Mouse (Mus musculus): ENCODE results near the gene Fam120a. TPM values are rescaled to one million over a fixed set of nuclear protein-coding genes. Genes with fewer than 3 reads are reported as not detected.
A peak's percentile ranks its signal among the peaks of the same experiment; 100 is the strongest.

Fam120a gene
- total and polyA plus RNA-seq, 3 experiments, result 66.2 to 119 (median 82.7) TPM

DNA sequence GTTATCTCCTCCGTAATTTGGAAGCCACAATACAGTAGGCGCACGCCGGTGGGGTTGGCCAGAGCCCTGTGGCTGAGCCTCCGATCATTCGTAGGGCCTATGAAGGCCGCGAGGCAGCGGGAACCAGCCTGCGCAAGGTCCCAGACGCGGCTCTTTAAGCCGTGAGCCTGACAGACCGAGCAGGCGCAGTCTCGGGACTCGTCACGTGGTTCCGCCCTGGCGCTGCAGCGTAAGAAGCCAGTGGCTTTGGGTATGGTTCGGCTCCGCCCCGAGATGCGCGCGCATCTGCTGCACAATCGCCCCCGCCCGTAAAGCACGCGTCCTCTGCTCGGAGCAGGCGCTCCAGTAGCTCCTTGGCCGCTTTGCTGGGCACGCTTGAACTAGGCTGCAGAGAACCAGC, 89.3 kb downstream of the Fam120a start (continued):
- peak; percentile 41; the same call in 1 of the 2 replicates for TF ChIP-seq MAZ (IDR thresholded peaks at IDR 0.05; ENCODE audit: low read depth, low read length)
- no peak for TF ChIP-seq ZC3H11A (IDR thresholded peaks at IDR 0.05; ENCODE audit: low read depth, low read length)
- no peak for TF ChIP-seq ZKSCAN1 (IDR thresholded peaks at IDR 0.05; ENCODE audit: low read depth, low read length)
- TF ChIP-seq SIN3A (IDR thresholded peaks at IDR 0.05; ENCODE audit: low read length), result peak; percentile 72

DNA sequence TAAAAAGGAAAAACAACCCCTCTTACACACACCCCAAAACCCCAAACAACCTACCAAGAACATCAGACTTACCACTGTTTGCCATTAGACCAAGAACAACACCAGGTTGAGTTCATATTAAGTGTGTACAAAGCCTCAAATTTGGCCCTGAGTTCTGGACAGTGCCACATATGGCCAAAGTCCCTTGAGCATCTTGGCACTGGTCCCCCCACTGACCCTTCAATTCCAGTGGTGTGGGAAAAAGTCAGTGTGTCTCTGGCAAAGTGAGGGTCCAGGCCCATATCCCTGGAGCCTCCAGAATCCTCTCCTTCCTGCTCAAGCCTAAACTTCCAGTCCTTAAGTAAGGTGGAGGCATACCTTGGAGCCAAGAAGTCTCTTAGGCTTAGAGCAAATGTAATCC, 90.0 kb downstream of the Fam120a start:
- Histone ChIP-seq H3K4me3 (ENCODE audit: control insufficient read depth in 1 of 2, insufficient read depth in 1 of 2, low read depth in 2 of 2, low read length in 2 of 2) (peak overlapping the region; percentile 65 to 71), H3K36me3 (ENCODE audit: control insufficient read depth in 1 of 2, insufficient read depth in 2 of 2, low read length in 2 of 2) (peaks cover 3 to 10% of the 10 kb centered on the region in 2 experiments), H3K9me3 (replicated peaks; ENCODE audit: insufficient read depth, low read length) (no peaks in the 10 kb centered on the region), H3K27me3 (ENCODE audit: control insufficient read depth in 1 of 2, insufficient read depth in 2 of 2, low read length in 2 of 2) (no peaks in the 10 kb centered on the region), H3K27ac (ENCODE audit: control insufficient read depth, low read depth, low read length) (peak overlapping the region; percentile 78), H3K79me2 (ENCODE audit: control insufficient read depth, insufficient read depth, low read length, poor library complexity) (peaks cover 3% of the 10 kb centered on the region; the same call in 1 of the 2 replicates), H3K4me1 (ENCODE audit: control insufficient read depth in 1 of 2, insufficient read depth in 2 of 2, low read length in 2 of 2) (peaks cover 4 to 12% of the 10 kb centered on the region in 2 experiments), H3K9ac (ENCODE audit: control insufficient read depth, low read depth, low read length, poor library complexity, severe bottlenecking) (peak overlapping the region; percentile 90)
- TF ChIP-seq KAT2A (conservative IDR thresholded peaks at IDR 0.05; ENCODE audit: low read depth, low read length), result no peak
- TF ChIP-seq CHD1 (IDR thresholded peaks at IDR 0.05; ENCODE audit: low read depth, low read length), result 0 out of 2 replicates have a peak, but pooled peaks have one; percentile 24
- no peak for TF ChIP-seq BHLHE40 (IDR thresholded peaks at IDR 0.05; ENCODE audit: borderline replicate concordance, low read depth, low read length)
- no peak for TF ChIP-seq MAZ (IDR thresholded peaks at IDR 0.05; ENCODE audit: low read depth, low read length)
- peak; percentile 36 for DNase-seq (ENCODE audit: low read depth, low spot score)

DNA sequence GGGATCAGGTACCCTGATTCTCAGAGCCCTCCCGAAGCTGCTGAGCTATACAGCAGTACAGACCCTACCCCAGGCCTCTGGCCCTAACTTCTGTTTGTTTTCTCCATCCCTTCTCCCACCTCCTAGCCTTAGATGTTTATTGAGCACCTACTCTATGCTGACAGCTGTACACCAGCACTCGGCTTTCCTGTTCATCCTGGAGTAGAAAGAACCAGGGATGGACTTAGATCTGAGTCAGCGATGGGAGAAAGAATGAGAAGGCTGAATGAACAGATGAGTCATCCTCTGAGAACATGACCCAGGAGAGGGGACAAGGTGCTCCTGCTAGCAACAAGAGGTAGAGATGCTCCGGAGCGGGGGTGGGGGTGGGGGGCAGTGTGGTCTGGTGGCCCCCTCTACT, 95.1 kb downstream of the Fam120a start:
- Histone ChIP-seq H3K36me3 (ENCODE audit: control insufficient read depth in 1 of 2, insufficient read depth in 2 of 2, low read length in 2 of 2) (peaks cover 0 to 12% of the 10 kb centered on the region in 2 experiments; a peak in 2 of 4 replicates), H3K9me3 (replicated peaks; ENCODE audit: insufficient read depth, low read length) (no peaks in the 10 kb centered on the region), H3K4me1 (ENCODE audit: control insufficient read depth in 1 of 2, insufficient read depth in 2 of 2, low read length in 2 of 2) (peaks cover 16 to 27% of the 10 kb centered on the region in 2 experiments), H3K9ac (ENCODE audit: control insufficient read depth, low read depth, low read length, poor library complexity, severe bottlenecking) (no peak overlapping the region), H3K4me3 (ENCODE audit: control insufficient read depth in 1 of 2, insufficient read depth in 1 of 2, low read depth in 2 of 2, low read length in 2 of 2) (no peak overlapping the region), H3K27me3 (ENCODE audit: control insufficient read depth in 1 of 2, insufficient read depth in 2 of 2, low read length in 2 of 2) (no peaks in the 10 kb centered on the region), H3K79me2 (ENCODE audit: control insufficient read depth, insufficient read depth, low read length, poor library complexity) (peaks cover 38% of the 10 kb centered on the region), H3K27ac (ENCODE audit: control insufficient read depth, low read depth, low read length) (no peak overlapping the region)
- DNase-seq (ENCODE audit: low read depth, low spot score), result no peak
- TF ChIP-seq JUND (IDR thresholded peaks at IDR 0.05; ENCODE audit: low read depth, low read length) (no peak), USF2 (IDR thresholded peaks at IDR 0.05; ENCODE audit: borderline replicate concordance in 1 of 2, insufficient read depth in 1 of 2, low read depth in 1 of 2, low read length in 2 of 2) (no peak), ETS1 (IDR thresholded peaks at IDR 0.05; ENCODE audit: low read depth, low read length) (no peak), ZC3H11A (IDR thresholded peaks at IDR 0.05; ENCODE audit: low read depth, low read length) (no peak), MYB (IDR thresholded peaks at IDR 0.05; ENCODE audit: low read depth, low read length) (no peak), RCOR1 (IDR thresholded peaks at IDR 0.05; ENCODE audit: low read depth, low read length) (no peak), CHD2 (IDR thresholded peaks at IDR 0.05; ENCODE audit: low read length) (no peak), MAX (IDR thresholded peaks at IDR 0.05; ENCODE audit: low read length) (no peak), E2F4 (IDR thresholded peaks at IDR 0.05; ENCODE audit: borderline replicate concordance, low read depth, low read length) (no peak), CHD1 (IDR thresholded peaks at IDR 0.05; ENCODE audit: low read depth, low read length) (no peak), MAFK (IDR thresholded peaks at IDR 0.05; ENCODE audit: borderline replicate concordance, low read depth, low read length) (no peak), NRF1 (IDR thresholded peaks at IDR 0.05; ENCODE audit: insufficient read depth, low read depth, low read length, poor library complexity, severe bottlenecking) (no peak), POLR2A (IDR thresholded peaks at IDR 0.05; ENCODE audit: control insufficient read depth in 1 of 2, insufficient read depth in 1 of 2, low read depth in 1 of 2, low read length in 2 of 2, poor library complexity in 1 of 2) (no peak), TBP (IDR thresholded peaks at IDR 0.05; ENCODE audit: low read depth, low read length) (no peak), MYC (IDR thresholded peaks at IDR 0.05; ENCODE audit: low read depth, low read length) (no peak), SMC3 (IDR thresholded peaks at IDR 0.05; ENCODE audit: low read depth, low read length) (no peak)

Measured in MEL (cell line).